Mouse (Mus musculus): Measurements from ENCODE around the gene Ppif. TPM values are rescaled to one million over a fixed set of nuclear protein-coding genes. Genes with fewer than 3 reads are reported as not detected.

The Ppif gene
- polyA plus RNA-seq, 1 experiment from 2014 or later: 25.3 TPM

- Histone ChIP-seq H3K9ac (replicated peaks) (no peak overlapping the region), H3K4me2 (replicated peaks) (no peak overlapping the region), H3K27me3 (no peaks in the 10 kb centered on the region), H3K4me3 (replicated peaks) (no peak overlapping the region), H3K4me1 (replicated peaks) (peaks cover 11% of the 10 kb centered on the region), H3K36me3 (no peaks in the 10 kb centered on the region), H3K27ac (no peak overlapping the region), H3K9me3 (no peaks in the 10 kb centered on the region)
- ATAC-seq: no peak
- WGBS: 69% methylated on average over 5 of the region's 5 CpGs
These were observed 48.0 kb downstream of the Ppif start for GRCm38 (mm10) chr14:25741840-25742367.

DNA sequence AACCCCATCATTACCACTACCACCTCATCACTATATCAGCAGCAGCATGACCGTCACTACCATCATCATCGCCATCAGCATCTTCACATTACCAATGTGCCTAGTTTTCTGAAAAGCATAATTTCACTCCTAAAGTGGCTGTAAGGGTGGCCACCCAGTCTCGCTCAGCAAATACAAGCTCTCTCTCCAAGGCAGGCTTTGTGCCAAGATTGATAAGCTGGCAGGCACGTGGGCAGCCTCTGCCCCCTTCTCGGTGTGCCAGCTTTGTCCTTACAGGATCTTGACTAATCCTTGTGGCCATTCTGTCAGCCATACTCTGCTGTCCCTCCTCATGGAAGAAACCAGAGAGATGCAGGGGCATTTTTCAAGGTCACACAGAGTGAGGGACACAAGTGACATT lies 49.0 kb downstream of the Ppif start:
- no peak for ATAC-seq
- peaks cover 10% of the 10 kb centered on the region; the same call in 1 of the 2 replicates for H3K4me1 ChIP-seq (replicated peaks)
- no peak overlapping the region for H3K4me2 ChIP-seq (replicated peaks)
- 85% methylated on average over 5 of the region's 5 CpGs for WGBS
- no peaks in the 10 kb centered on the region for H3K27me3 ChIP-seq
- H3K4me3 ChIP-seq (replicated peaks): no peak overlapping the region
- no peaks in the 10 kb centered on the region for H3K9me3 ChIP-seq
- H3K9ac ChIP-seq (replicated peaks): no peak overlapping the region
- no peak overlapping the region for H3K27ac ChIP-seq
- no peaks in the 10 kb centered on the region for H3K36me3 ChIP-seq

- Histone ChIP-seq H3K27ac (no peak overlapping the region), H3K9ac (replicated peaks) (no peak overlapping the region), H3K4me3 (replicated peaks) (no peak overlapping the region), H3K9me3 (no peaks in the 10 kb centered on the region), H3K4me1 (replicated peaks) (no peaks in the 10 kb centered on the region), H3K36me3 (no peaks in the 10 kb centered on the region), H3K4me2 (replicated peaks) (no peak overlapping the region), H3K27me3 (no peaks in the 10 kb centered on the region)
- 77% methylated on average over 11 of the region's 11 CpGs for WGBS
- ATAC-seq: no peak
These were observed 51.6 kb downstream of the Ppif start for GRCm38 (mm10) chr14:25745365-25746184.

GRCm38 (mm10) chr14:25746371-25746770 lies 52.4 kb downstream of the Ppif start:
- ATAC-seq: no peak
- no peaks in the 10 kb centered on the region for H3K9me3 ChIP-seq
- WGBS: 89% methylated on average over 6 of the region's 6 CpGs
- no peaks in the 10 kb centered on the region for H3K27me3 ChIP-seq
- no peak overlapping the region for H3K27ac ChIP-seq
- no peak overlapping the region for H3K4me2 ChIP-seq (replicated peaks)
- H3K9ac ChIP-seq (replicated peaks): no peak overlapping the region
- no peak overlapping the region for H3K4me3 ChIP-seq (replicated peaks)
- H3K36me3 ChIP-seq: no peaks in the 10 kb centered on the region
- no peaks in the 10 kb centered on the region for H3K4me1 ChIP-seq (replicated peaks)

DNA sequence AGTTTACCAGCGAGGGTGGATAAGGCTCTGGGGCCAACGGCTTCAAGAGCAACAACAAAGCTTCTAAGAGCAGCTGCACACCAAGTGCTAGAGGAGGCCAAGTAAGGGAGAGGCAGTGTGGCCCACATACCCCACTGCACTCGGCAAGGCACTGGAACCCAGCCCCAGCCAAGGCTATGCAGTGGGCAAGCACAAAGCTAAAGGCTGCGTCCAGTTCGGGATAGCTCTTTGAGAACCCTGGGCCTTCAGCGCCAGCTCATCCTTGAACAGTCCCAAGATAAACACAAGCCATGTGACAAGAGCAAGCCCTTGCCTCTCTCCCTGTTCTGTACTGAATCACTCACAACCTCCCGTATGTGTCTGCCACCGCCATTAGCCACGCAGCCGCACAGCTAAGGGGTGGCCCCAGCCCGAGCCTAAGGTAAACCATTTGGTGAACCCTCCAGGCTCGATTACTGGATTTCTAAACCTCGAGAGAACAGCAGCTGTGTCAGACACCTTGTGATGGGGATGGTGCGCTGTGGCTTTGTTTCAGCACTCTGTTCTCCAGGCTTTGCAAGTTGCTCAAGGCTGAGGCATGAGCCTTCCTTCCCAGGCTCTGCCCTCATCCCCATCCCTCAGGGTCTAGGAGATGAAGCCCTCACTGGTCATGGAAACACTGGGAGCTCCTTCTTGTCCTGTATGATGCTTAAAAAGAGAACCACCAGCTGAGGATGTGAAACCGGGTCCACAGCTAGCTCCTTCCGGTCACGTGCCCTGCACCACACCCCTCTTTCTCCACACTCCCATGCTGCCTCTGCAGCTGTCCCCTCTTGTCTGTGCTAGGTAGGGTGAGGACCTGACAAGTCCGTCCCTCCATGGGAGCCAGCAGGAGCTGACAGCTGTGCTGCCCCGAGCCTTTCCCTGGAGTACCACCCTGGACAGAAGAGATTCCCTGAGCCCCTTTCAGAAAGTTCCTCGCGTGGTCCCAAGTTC lies 53.3 kb downstream of the Ppif start:
- Histone ChIP-seq H3K36me3 (no peaks in the 10 kb centered on the region), H3K9me3 (no peaks in the 10 kb centered on the region), H3K4me1 (replicated peaks) (no peaks in the 10 kb centered on the region), H3K27ac (no peak overlapping the region), H3K27me3 (no peaks in the 10 kb centered on the region), H3K4me2 (replicated peaks) (no peak overlapping the region), H3K9ac (replicated peaks) (no peak overlapping the region; the same call in 1 of the 2 replicates), H3K4me3 (replicated peaks) (no peak overlapping the region)
- WGBS: 84% methylated on average over 21 of the region's 21 CpGs
- ATAC-seq: no peak

- no peak for ATAC-seq
- 85% methylated on average over 7 of the region's 7 CpGs for WGBS
These were observed 54.2 kb downstream of the Ppif start for GRCm38 (mm10) chr14:25747996-25748756.

DNA sequence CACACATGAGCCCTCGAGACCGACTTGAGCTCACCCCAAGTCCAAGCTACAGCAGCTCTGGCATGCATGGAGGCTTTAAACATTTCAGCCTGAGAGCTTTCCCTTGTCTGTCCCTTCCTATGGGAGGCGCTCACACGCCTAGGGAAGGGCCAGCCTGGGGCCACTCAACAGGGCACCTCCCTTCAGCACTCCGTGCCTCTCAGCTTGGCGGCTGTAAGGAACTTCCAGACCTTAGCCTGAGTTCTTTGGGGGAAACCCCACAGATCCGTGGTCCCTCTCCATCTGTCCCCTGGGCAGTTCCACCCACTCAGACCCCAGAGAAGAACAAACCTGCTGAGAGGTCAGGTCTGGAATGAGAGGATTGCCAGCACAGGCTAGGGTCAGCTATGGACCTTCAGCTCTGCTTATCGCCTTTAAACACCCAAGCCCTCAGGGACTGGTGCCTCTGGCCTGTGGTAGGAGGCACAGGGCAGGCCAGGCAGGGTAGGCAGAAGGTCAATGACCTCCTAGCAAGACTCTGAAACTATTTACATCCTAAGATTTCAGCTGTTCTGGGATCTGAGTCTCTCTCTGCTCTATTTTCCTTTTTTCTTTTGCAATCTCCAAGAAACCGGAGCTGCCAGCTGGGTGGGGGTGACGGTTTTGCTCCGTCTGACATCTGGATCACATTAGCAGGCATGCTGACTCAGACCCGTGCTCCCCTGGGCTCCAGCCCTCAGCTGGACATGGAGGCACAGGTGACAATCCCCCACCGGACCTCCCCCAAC lies 55.4 kb downstream of the Ppif start:
- no peak overlapping the region for H3K9ac ChIP-seq (replicated peaks)
- peaks cover 2% of the 10 kb centered on the region for H3K4me1 ChIP-seq (replicated peaks)
- H3K9me3 ChIP-seq: no peaks in the 10 kb centered on the region
- H3K4me2 ChIP-seq (replicated peaks): no peak overlapping the region
- H3K27me3 ChIP-seq: no peaks in the 10 kb centered on the region
- H3K27ac ChIP-seq: no peak overlapping the region
- no peaks in the 10 kb centered on the region for H3K36me3 ChIP-seq
- no peak for ATAC-seq
- 55% methylated on average over 13 of the region's 13 CpGs for WGBS
- H3K4me3 ChIP-seq (replicated peaks): no peak overlapping the region

More at GRCm38 (mm10) chr14:25747996-25748756, 54.2 kb downstream of the Ppif start:
- no peaks in the 10 kb centered on the region for H3K36me3 ChIP-seq
- no peak overlapping the region for H3K4me3 ChIP-seq (replicated peaks)
- no peaks in the 10 kb centered on the region for H3K27me3 ChIP-seq
- no peak overlapping the region for H3K27ac ChIP-seq
- H3K9me3 ChIP-seq: no peaks in the 10 kb centered on the region
- H3K9ac ChIP-seq (replicated peaks): no peak overlapping the region
- H3K4me2 ChIP-seq (replicated peaks): no peak overlapping the region
- no peaks in the 10 kb centered on the region for H3K4me1 ChIP-seq (replicated peaks)

Other genes starting within 250 kb of the Ppif start
- 68.8 and 80.3 TPM in 2 replicates for gene Zmiz1, start 235.0 kb upstream of the Ppif start, polyA plus RNA-seq (2015; fragmentation: Nextera tagmentation; extraction: Ambion mirVana)
- 7.3 and 9.3 TPM in 2 replicates for gene Zcchc24, start 74.9 kb downstream of the Ppif start, polyA plus RNA-seq (2015; fragmentation: Nextera tagmentation; extraction: Ambion mirVana)
- 1.9 TPM in 2 replicates for gene Anxa11, start 148.0 kb downstream of the Ppif start, polyA plus RNA-seq (2015; fragmentation: Nextera tagmentation; extraction: Ambion mirVana)
- not detected in 2 replicates for gene Plac9a, start 208.9 kb downstream of the Ppif start, polyA plus RNA-seq (2015; fragmentation: Nextera tagmentation; extraction: Ambion mirVana)
- gene Tmem254a, start 233.5 kb downstream of the Ppif start, polyA plus RNA-seq (2015; fragmentation: Nextera tagmentation; extraction: Ambion mirVana): 2.6 and 2.9 TPM in 2 replicates
- not detected in 2 replicates for gene Cphx1, start 244.2 kb downstream of the Ppif start, polyA plus RNA-seq (2015; fragmentation: Nextera tagmentation; extraction: Ambion mirVana)